Comparison of ENCODE assay signal across 8 mouse cellular contexts in the genomic region with DNA sequence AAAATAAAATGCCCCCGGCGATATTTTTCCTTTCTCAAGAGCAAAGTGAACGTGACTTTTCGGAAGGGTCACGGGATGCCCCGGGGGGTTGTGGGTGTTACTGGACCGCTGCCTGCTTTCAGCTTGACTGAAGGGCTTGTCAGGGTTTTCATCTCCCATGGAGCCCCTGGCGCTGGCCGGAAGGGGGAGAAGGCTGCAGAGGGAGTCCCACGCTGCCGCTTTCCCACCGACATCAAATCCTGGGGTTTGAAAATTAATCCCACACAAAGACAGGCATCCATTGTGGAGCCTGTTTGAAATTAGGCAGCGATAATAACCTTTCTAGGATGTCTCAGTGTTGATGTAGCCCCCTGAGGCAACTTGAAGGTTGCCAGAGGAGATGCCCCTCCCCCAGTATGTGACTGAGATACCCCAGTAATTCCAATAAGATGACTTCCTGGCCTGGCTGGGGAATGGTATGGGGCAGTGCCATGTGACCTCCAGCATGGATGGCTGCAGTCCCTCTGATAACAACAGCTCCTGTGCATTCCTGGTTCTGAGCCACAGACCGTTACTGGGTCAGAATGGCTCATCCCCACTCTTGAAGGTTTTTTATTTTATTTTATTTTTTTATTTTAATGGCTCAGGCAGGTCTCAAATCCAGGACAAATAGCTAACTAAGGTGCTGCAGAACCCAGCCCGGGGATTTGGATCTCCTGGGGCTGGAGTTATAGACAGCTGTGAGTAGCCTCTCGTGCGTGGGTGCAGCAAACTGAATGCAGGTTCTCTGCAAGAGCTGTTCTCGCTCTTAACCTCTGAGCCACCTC.
A peak's percentile ranks its signal among the peaks of the same experiment; 100 is the strongest.
DNase-seq lines count a peak whose midpoint lies in the region; ATAC-seq lines count a peak whose summit lies in the region.

No protein-coding gene starts in this region.

- no peak for ATAC-seq in forebrain, embryonic 12.5 days (ENCODE audit: low FRiP score)

- no peaks in the 10 kb centered on the region for H3K36me3 ChIP-seq in forebrain, embryonic 12.5 days (replicated peaks)

- DNase-seq in right cerebral cortex, postnatal 4 days, result peak; percentile 60
- no peak for DNase-seq in right cerebral cortex, postnatal 36 days (ENCODE audit: low spot score in 2 of 2)
- DNase-seq in heart, postnatal 25 days (ENCODE audit: low spot score), result peak; percentile 8
- peak; percentile 64 to 78 for DNase-seq in kidney, postnatal 25 days
- DNase-seq in mesoderm, embryonic 11.5 days (ENCODE audit: low read depth, low spot score), result peak; percentile 55
- DNase-seq in yolk sac, embryonic 10.5 days (ENCODE audit: low spot score), result peak; percentile 15
- no peak for DNase-seq in urinary bladder, postnatal 25 days (ENCODE audit: low spot score)

- H3K4me3 ChIP-seq in forebrain, embryonic 12.5 days (replicated peaks), result peak overlapping the region; percentile 12; the same call in 1 of the 2 replicates

- WGBS in forebrain, embryonic 12.5 days, result 24% methylated on average over 18 of the region's 18 CpGs

- H3K4me2 ChIP-seq in forebrain, embryonic 12.5 days, result peak overlapping the region; percentile 49

- peaks cover 26% of the 10 kb centered on the region for H3K4me1 ChIP-seq in forebrain, embryonic 12.5 days

- H3K27ac ChIP-seq in forebrain, embryonic 12.5 days, result peak overlapping the region; percentile 75

- intact Hi-C loops in heart, postnatal 25 days (cut with DNase I), result no loop called here

- no peaks in the 10 kb centered on the region for H3K9me3 ChIP-seq in forebrain, embryonic 12.5 days

- H3K9ac ChIP-seq in forebrain, embryonic 12.5 days, result peak overlapping the region; percentile 21

- peaks cover 4% of the 10 kb centered on the region for H3K27me3 ChIP-seq in forebrain, embryonic 12.5 days

Comparison
In these comparisons a context has a peak if more than half of its experiments do, and no peak if none do; other contexts are left out.
1. DNase-seq: peak in right cerebral cortex, postnatal 4 days (single experiment), heart, postnatal 25 days (single experiment), kidney, postnatal 25 days (2 of 2), mesoderm, embryonic 11.5 days (single experiment) and yolk sac, embryonic 10.5 days (single experiment); none in right cerebral cortex, postnatal 36 days (0 of 2) and urinary bladder, postnatal 25 days (single experiment).